Mouse (Mus musculus) liver, embryonic 14.5 days (tissue): Measurements from ENCODE around the gene C5ar1. TPM values are rescaled to one million over a fixed set of nuclear protein-coding genes. Genes with fewer than 3 reads are reported as not detected.

Experiments used
- ATAC-seq: fragments of 200-750 bp; cut with Nextera tagmentation; 2 replicates; pipeline ENCODE4 v1.8.0; 2017; ENCODE audit warnings: moderate number of reproducible peaks, mild to moderate bottlenecking, moderate library complexity; ENCODE audit not compliant: insufficient read depth
- DNase-seq, 3 experiments: peaks; one replicate each; pipeline ENCODE4 v3.0.0-alpha.2; 2012 to 2013; ENCODE audit warnings: low read depth in 3 of 3, low spot score in 3 of 3
- H3K27ac ChIP-seq: fragments of 300-500 bp; sonication (generic); 2 replicates; pipeline ENCODE4 v1.5.1; 2014; ENCODE audit warnings: moderate library complexity, mild to moderate bottlenecking, control low read depth, inconsistent platforms
- H3K27me3 ChIP-seq: fragments of 300-500 bp; sonication (generic); 2 replicates; pipeline ENCODE4 v1.6.1; 2014; ENCODE audit warnings: mild to moderate bottlenecking, low read length, moderate library complexity; ENCODE audit not compliant: control insufficient read depth, insufficient read depth
- H3K36me3 ChIP-seq: fragments of 300-500 bp; sonication (generic); replicated peaks from 2 replicates; pipeline ENCODE4 v1.6.1; 2014; ENCODE audit warnings: low read depth; ENCODE audit not compliant: control insufficient read depth, insufficient read depth
- H3K4me1 ChIP-seq, 2 experiments: fragments of 200-500 bp in 1 of 2; fragments of 300-500 bp in 1 of 2; sonication (generic) in 1 of 2; replicated peaks; 2 replicates each; pipeline ENCODE4 v1.6.1; 2012 to 2014; ENCODE audit warnings: antibody characterized with exemption in 1 of 2, inconsistent platforms in 1 of 2, low read length in 1 of 2; ENCODE audit not compliant: control insufficient read depth in 2 of 2, insufficient read depth in 2 of 2
- H3K4me2 ChIP-seq: fragments of 300-500 bp; sonication (generic); 2 replicates; pipeline ENCODE4 v1.6.1; 2014; ENCODE audit warnings: low read depth, mild to moderate bottlenecking, control low read depth, moderate library complexity
- H3K4me3 ChIP-seq, 2 experiments: fragments of 200-500 bp in 1 of 2; fragments of 300-500 bp in 1 of 2; sonication (generic) in 1 of 2; 2 replicates each; pipeline ENCODE4 v1.5.1; 2012 to 2014; ENCODE audit warnings: low read depth in 2 of 2, low read length in 2 of 2, mild to moderate bottlenecking in 2 of 2, control low read depth in 1 of 2, inconsistent platforms in 1 of 2, moderate library complexity in 1 of 2; ENCODE audit not compliant: insufficient read depth in 1 of 2
- H3K9ac ChIP-seq: fragments of 300-500 bp; sonication (generic); replicated peaks from 2 replicates; pipeline ENCODE4 v1.6.1; 2014; ENCODE audit warnings: mild to moderate bottlenecking, control low read depth, moderate library complexity
- H3K9me3 ChIP-seq: fragments of 300-500 bp; sonication (generic); 2 replicates; pipeline ENCODE4 v1.6.1; 2016; ENCODE audit warnings: low read length, mixed read lengths; ENCODE audit not compliant: control insufficient read depth
- CTCF ChIP-seq: IDR thresholded peaks from 2 replicates; pipeline ENCODE4 v1.5.1; 2016; ENCODE audit warnings: antibody characterized with exemption, low read depth, control low read depth
- EP300 ChIP-seq: IDR thresholded peaks from 2 replicates; pipeline ENCODE4 v1.6.1; 2016; ENCODE audit warnings: antibody characterized with exemption, low read depth
- whole genome bisulfite sequencing: fragments of 180-500 bp; shearing (Covaris S2); extraction: QIAGEN DNeasy Blood & Tissue Kit; methylation state at CpG from one replicate; pipeline ENCODE4 v1.1.7; 2014; ENCODE audit not compliant: insufficient replicate concordance; 5-methylcytosine and 5-hydroxymethylcytosine counted together
- polyA plus RNA-seq, 2 experiments: library from polyadenylated mRNA; depleted of rRNA in 1 of 2; stranded (reverse) in 1 of 2; unstranded in 1 of 2; fragments of >200 nt; fragmentation: Nextera tagmentation in 1 of 2; extraction: Ambion mirVana in 1 of 2; gene quantifications; 2 replicates each; pipeline versions ENCODE4 v1.2.1 to v1.2.3; 2012 to 2014

The C5ar1 gene
- polyA plus RNA-seq, 2 experiments = 0.95 to 1.9 TPM

DNA sequence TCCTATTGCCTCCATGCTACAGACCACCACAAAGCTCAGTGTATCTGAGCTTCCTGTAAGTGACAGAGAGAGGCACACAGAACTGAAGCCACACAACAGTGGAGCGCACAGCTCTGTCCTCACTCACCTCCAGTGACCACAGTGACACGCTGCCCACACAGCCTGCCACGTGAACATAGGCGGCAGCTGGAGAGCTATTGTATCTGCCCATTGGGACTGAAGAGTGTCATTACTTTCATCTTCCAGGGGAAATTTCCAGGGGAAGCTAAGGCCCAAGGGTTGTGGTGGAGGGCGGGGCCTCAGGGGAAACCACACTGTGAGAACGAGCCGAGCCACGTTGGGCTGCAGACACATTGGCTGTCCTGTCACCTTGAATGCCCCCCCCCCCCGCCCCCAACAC lies 54.5 kb downstream of the C5ar1 start:
- Histone ChIP-seq H3K9me3 (no peaks in the 10 kb centered on the region), H3K27ac (no peak overlapping the region)

DNA sequence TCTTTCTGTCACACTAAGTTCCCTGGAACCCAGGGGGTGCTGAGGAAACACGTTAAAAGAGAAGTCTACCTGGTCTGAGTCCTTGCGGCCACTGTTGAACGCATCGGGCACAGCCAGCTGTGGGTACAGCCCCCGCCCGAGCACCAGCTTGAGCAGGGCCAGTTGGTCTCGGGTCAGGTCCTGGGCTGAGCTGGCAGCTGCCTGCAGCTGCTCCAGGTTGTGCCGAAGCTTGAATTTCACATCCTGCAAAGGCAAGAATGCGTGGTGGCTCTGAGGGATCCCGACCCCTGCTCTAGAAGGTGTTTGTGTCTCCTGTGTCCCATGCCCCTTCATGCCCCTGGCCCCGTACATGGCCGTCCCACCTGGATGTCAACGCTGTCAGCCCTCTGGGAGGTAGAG lies 55.8 kb downstream of the C5ar1 start:
- no peak overlapping the region for H3K9ac ChIP-seq
- H3K27ac ChIP-seq = no peak overlapping the region
- ATAC-seq (no peak), DNase-seq (no peak)
- no peak overlapping the region for H3K4me3 ChIP-seq
- no peak for TF ChIP-seq CTCF
- TF ChIP-seq EP300 = no peak
- no peaks in the 10 kb centered on the region for H3K36me3 ChIP-seq
- WGBS = 80% methylated on average over 13 of the region's 13 CpGs
- H3K4me1 ChIP-seq = no peaks in the 10 kb centered on the region
- H3K4me2 ChIP-seq = no peak overlapping the region
- H3K9me3 ChIP-seq = no peaks in the 10 kb centered on the region
- no peaks in the 10 kb centered on the region for H3K27me3 ChIP-seq

More for the DNA sequence above, 54.5 kb downstream of the C5ar1 start:
- H3K9ac ChIP-seq = no peak overlapping the region
- H3K4me3 ChIP-seq = no peak overlapping the region
- TF ChIP-seq EP300 = no peak
- TF ChIP-seq CTCF = no peak
- ATAC-seq (no peak), DNase-seq (no peak)
- no peaks in the 10 kb centered on the region for H3K27me3 ChIP-seq
- no peak overlapping the region for H3K4me2 ChIP-seq
- WGBS = 51% methylated on average over 9 of the region's 9 CpGs
- H3K36me3 ChIP-seq = no peaks in the 10 kb centered on the region
- no peaks in the 10 kb centered on the region for H3K4me1 ChIP-seq

DNA sequence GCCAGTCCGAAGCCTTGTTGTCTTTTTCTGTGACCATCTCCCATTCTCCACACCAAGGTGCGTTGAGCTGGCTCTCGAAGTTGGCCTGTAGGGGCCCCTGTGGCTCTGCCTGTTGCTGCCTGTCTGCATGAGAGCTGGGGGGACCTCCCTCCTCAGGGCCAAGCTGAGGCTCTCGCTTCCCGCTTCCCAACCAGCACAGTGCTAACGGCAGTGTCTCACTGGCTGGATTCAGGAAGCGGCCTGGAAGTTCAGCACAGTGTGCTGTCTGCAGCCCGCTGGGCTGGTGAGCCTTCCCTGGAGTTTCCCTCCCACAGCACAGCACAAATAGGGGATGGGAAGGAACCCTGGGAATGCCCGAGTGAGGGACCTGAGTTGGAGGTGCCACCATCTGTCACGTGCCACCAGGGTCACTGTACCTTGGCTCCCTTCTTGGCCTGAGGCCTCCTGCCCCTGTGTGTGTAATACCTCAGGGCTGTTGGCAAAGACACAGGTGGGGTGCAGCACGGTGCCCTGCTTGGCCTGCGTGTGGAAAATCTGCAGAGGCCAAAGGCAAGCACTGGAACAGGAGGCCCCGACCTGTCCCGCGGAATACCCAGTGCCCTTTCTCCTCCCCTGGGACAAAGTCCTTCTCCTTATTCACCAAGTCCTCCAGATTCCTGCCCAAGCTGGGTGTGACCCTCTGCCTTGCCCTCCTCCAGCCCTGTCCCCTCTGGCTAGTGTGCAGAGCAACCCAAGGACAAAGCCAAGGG lies 56.4 kb downstream of the C5ar1 start:
- H3K4me2 ChIP-seq = no peak overlapping the region
- no peak for TF ChIP-seq CTCF
- TF ChIP-seq EP300 = no peak

DNA sequence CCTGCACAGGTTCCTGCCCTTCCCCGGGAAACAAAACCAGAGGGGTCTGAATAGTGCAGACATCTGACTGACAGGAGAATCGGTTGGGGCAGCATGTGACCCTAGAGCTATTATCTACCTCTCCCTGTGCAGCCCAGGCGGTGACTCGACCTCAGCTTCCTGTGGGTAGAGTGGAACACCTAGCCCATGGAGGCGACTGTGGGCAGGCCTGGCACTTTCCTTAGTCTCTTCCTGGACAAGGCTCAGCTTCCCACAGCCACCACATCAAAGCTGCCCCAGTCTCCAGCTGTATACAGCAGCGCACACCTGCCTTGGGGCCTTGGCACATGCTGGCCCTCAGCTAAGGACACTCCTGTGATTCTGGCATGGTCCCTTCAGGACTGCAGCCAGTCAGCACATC lies 58.2 kb downstream of the C5ar1 start:
- no peak overlapping the region for H3K4me2 ChIP-seq
- no peak overlapping the region for H3K27ac ChIP-seq
- DNase-seq (no peak), ATAC-seq (no peak)
- H3K9me3 ChIP-seq = no peaks in the 10 kb centered on the region
- no peaks in the 10 kb centered on the region for H3K27me3 ChIP-seq
- TF ChIP-seq EP300 (no peak), CTCF (no peak)
- no peak overlapping the region for H3K4me3 ChIP-seq
- no peaks in the 10 kb centered on the region; the same call in 1 of the 2 replicates for H3K36me3 ChIP-seq
- WGBS = 32% methylated on average over 6 of the region's 6 CpGs
- no peak overlapping the region for H3K9ac ChIP-seq
- no peaks in the 10 kb centered on the region for H3K4me1 ChIP-seq

More for the DNA sequence above, 56.4 kb downstream of the C5ar1 start:
- Histone ChIP-seq H3K9me3 (no peaks in the 10 kb centered on the region), H3K4me1 (no peaks in the 10 kb centered on the region), H3K27ac (no peak overlapping the region), H3K4me3 (no peak overlapping the region), H3K27me3 (no peaks in the 10 kb centered on the region), H3K36me3 (no peaks in the 10 kb centered on the region), H3K9ac (no peak overlapping the region)
- ATAC-seq = no peak
- no peak for DNase-seq
- WGBS = 72% methylated on average over 15 of the region's 15 CpGs

DNA sequence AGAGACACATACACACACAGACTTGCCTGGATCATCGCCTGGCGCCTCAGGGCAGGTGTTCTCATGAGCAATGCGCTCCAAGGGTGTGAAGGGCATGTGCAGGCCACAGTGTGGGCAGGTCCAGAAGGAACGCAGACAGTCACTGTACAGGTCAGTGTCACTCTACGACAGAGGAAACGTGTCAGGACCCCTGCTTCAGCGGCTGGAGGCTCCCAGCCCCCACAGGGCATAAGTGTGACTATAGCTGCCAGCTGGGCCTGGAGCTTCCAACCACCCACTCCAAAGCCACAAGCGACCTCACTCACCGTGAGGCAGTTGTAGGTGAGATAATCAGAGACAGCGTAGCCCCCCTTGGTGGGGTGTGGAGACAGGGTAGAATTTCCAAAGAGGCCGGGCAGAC lies 60.8 kb downstream of the C5ar1 start:
- Histone ChIP-seq H3K4me3 (no peak overlapping the region), H3K27me3 (no peaks in the 10 kb centered on the region), H3K9me3 (no peaks in the 10 kb centered on the region), H3K4me2 (no peak overlapping the region), H3K4me1 (no peaks in the 10 kb centered on the region), H3K27ac (no peak overlapping the region), H3K36me3 (no peaks in the 10 kb centered on the region; the same call in 1 of the 2 replicates), H3K9ac (no peak overlapping the region)
- DNase-seq = no peak
- TF ChIP-seq EP300 (no peak), CTCF (no peak)
- WGBS = 65% methylated on average over 11 of the region's 11 CpGs
- ATAC-seq = no peak
